Mouse (Mus musculus) bone marrow, adult 2 months (tissue): ENCODE data around the gene Ddx39.

ENCODE experiments used
- CTCF ChIP-seq: fragments of 200-500 bp; IDR thresholded peaks from 2 replicates; pipeline ENCODE4 v1.5.1; 2011; ENCODE audit warnings: low read length, control low read depth; ENCODE audit not compliant: control insufficient read depth, insufficient read depth
- POLR2A ChIP-seq: fragments of 200-500 bp; IDR thresholded peaks from 2 replicates; pipeline ENCODE4 v1.6.1; 2011; ENCODE audit warnings: low read depth, mild to moderate bottlenecking, control low read depth, low read length, borderline replicate concordance; ENCODE audit not compliant: control insufficient read depth

DNA sequence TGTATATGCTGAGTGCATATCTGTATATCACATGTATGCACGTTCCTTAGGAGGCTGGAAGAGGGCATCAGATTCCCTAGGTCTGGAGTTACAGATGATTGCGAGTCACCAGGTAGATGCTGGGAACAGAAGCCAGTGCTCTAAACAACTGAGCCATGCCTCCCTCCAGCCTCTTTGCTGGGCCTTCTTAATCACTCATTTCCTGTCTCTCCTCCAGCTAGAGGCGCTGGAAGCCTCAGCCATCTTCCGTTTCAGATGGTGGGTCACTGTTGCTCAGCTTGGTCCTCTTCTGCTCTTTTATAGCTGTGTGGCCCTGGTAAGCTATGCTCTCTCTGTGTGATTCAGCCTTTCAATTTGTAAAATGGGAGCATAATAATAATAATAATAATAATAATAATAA, 56.8 kb downstream of the Ddx39 start:
- TF ChIP-seq CTCF (no peak), POLR2A (no peak)
